Comparison of ENCODE assay signal across 9 mouse cellular contexts in the genomic region with DNA sequence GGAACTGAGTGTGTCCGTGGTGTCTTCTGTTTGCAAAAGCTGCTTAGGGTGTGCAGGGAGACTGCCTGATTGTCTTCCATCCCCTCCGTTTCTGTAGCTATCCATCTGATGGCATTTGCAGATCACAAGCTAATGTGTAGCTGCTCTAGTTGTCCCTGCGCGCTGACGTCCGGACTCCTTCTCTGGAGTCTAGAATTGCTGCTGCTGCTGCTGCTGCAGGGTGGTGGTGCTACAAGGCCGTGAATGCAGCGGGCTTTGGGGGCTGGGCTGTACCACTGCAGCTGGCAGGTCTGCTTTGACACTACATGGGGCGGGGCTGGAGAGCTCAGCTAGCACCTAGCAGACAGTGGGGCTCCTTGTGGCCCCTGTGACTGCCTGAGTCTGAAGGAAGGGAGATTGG. TPM values are rescaled to one million over a fixed set of nuclear protein-coding genes. Genes with fewer than 3 reads are reported as not detected.
DNase-seq lines count a peak whose midpoint lies in the region; ATAC-seq and TF ChIP-seq lines count a peak whose summit lies in the region.
"Had no signal": no experiment of that assay in that cellular context is flagged by ENCODE, and none has a peak within 500 bp of the region (broad histone marks: within the 10 kb centered on the region; RNA-seq: fewer than 3 reads in every experiment).

No protein-coding gene starts in this region.

- WGBS in lung, embryonic 14.5 days: 1% methylated on average over 9 of the region's 9 CpGs
- WGBS in forebrain, embryonic 15.5 days: 2% methylated on average over 9 of the region's 9 CpGs
- WGBS in neural tube, embryonic 12.5 days: 2% methylated on average over 9 of the region's 9 CpGs

- ATAC-seq in lung, embryonic 14.5 days (ENCODE audit: insufficient read depth): no peak
- ATAC-seq in forebrain, embryonic 15.5 days (replicated peaks): peak; percentile 75
- ATAC-seq in neural tube, embryonic 12.5 days (ENCODE audit: low FRiP score, low read depth): peak; percentile 49

- no peak overlapping the region for H3K9ac ChIP-seq in lung, embryonic 14.5 days
- H3K9ac ChIP-seq in forebrain, embryonic 15.5 days (replicated peaks): peak overlapping the region; percentile 40
- H3K9ac ChIP-seq in neural tube, embryonic 12.5 days: no peak overlapping the region
- H3K9ac ChIP-seq: liver, embryonic 15.5 days had no signal

- H3K36me3 ChIP-seq in lung, embryonic 14.5 days (ENCODE audit: insufficient read depth): no peaks in the 10 kb centered on the region
- no peaks in the 10 kb centered on the region for H3K36me3 ChIP-seq in forebrain, embryonic 15.5 days
- no peaks in the 10 kb centered on the region for H3K36me3 ChIP-seq in neural tube, embryonic 12.5 days
- H3K36me3 ChIP-seq: liver, embryonic 15.5 days had no signal

- H3K27ac ChIP-seq in lung, embryonic 14.5 days (ENCODE audit: low read depth): no peak overlapping the region
- H3K27ac ChIP-seq in forebrain, embryonic 15.5 days (replicated peaks): peak overlapping the region; percentile 95
- H3K27ac ChIP-seq in neural tube, embryonic 12.5 days: no peak overlapping the region
- H3K27ac ChIP-seq: liver, embryonic 15.5 days had no signal

- H3K4me1 ChIP-seq in lung, embryonic 14.5 days (ENCODE audit: insufficient read depth): no peaks in the 10 kb centered on the region
- peaks cover 24% of the 10 kb centered on the region for H3K4me1 ChIP-seq in forebrain, embryonic 15.5 days
- peaks cover 18% of the 10 kb centered on the region for H3K4me1 ChIP-seq in neural tube, embryonic 12.5 days
- H3K4me1 ChIP-seq: liver, embryonic 15.5 days had no signal

- no peak overlapping the region for H3K4me2 ChIP-seq in lung, embryonic 14.5 days
- H3K4me2 ChIP-seq in forebrain, embryonic 15.5 days (replicated peaks): peak overlapping the region; percentile 71
- H3K4me2 ChIP-seq in neural tube, embryonic 12.5 days (replicated peaks): peak overlapping the region; percentile 79
- H3K4me2 ChIP-seq: liver, embryonic 15.5 days had no signal

- DNase-seq in lung, embryonic 14.5 days: peak; percentile 60
- no peak for DNase-seq in lung, postnatal 4 days
- DNase-seq in layer of hippocampus, postnatal 36 days: peak; percentile 80 to 81
- no peak for DNase-seq in urinary bladder, postnatal 4 days (ENCODE audit: low spot score in 2 of 2)
- no peak for DNase-seq in gastrocnemius, postnatal 36 days
- DNase-seq in thymus, postnatal 14 days: no peak

- peak; percentile 30; the same call in 1 of the 2 replicates for TF ChIP-seq CTCF in lung, embryonic 14.5 days (IDR thresholded peaks at IDR 0.05; ENCODE audit: low read depth)

- H3K27me3 ChIP-seq in lung, embryonic 14.5 days (ENCODE audit: insufficient read depth, low read length): peaks cover 32% of the 10 kb centered on the region
- no peaks in the 10 kb centered on the region for H3K27me3 ChIP-seq in forebrain, embryonic 15.5 days
- peaks cover 25% of the 10 kb centered on the region for H3K27me3 ChIP-seq in neural tube, embryonic 12.5 days (replicated peaks)

- H3K9me3 ChIP-seq in lung, embryonic 14.5 days (ENCODE audit: low read depth, low read length): no peaks in the 10 kb centered on the region
- H3K9me3 ChIP-seq in forebrain, embryonic 15.5 days: no peaks in the 10 kb centered on the region
- no peaks in the 10 kb centered on the region for H3K9me3 ChIP-seq in neural tube, embryonic 12.5 days
- H3K9me3 ChIP-seq: liver, embryonic 15.5 days had no signal

- H3K4me3 ChIP-seq in lung, embryonic 14.5 days (ENCODE audit: low read depth, low read length): no peak overlapping the region
- peak overlapping the region; percentile 74 for H3K4me3 ChIP-seq in forebrain, embryonic 15.5 days
- H3K4me3 ChIP-seq in neural tube, embryonic 12.5 days: peak overlapping the region; percentile 63
- H3K4me3 ChIP-seq: liver, embryonic 15.5 days had no signal

- intact Hi-C loops in gastrocnemius, postnatal 36 days (cut with DNase I): no loop called here

RNA-seq across cellular contexts. Expression of gene Lrfn5, which starts 3.2 kb away (rescaled TPM):
- 0.71 and 0.99 TPM in 2 replicates for polyA plus RNA-seq in lung, embryonic 14.5 days (2014; fragmentation: Nextera tagmentation; extraction: Ambion mirVana)
- polyA plus RNA-seq in forebrain, embryonic 15.5 days (2015; fragmentation: Nextera tagmentation; extraction: Ambion mirVana): 55.8 and 60.9 TPM in 2 replicates
- total RNA-seq in layer of hippocampus, postnatal 36 days (2021): 100 to 1,000 TPM; 105 to 107 TPM
- 19.0 and 20.1 TPM in 2 replicates for polyA plus RNA-seq in neural tube, embryonic 12.5 days (2016; fragmentation: Nextera tagmentation; extraction: Ambion mirVana)
- not detected for total RNA-seq in gastrocnemius, postnatal 36 days (2021)

Comparison
In these comparisons a context has a peak if more than half of its experiments do, and no peak if none do; other contexts are left out.
1. DNase-seq: peak in lung, embryonic 14.5 days (single experiment) and layer of hippocampus, postnatal 36 days (2 of 2); none in lung, postnatal 4 days (0 of 2), urinary bladder, postnatal 4 days (0 of 2), gastrocnemius, postnatal 36 days (0 of 2) and thymus, postnatal 14 days (single experiment).
2. RNA of gene Lrfn5, which starts 3.2 kb away (polyA plus RNA-seq): 55.8 to 60.9 TPM in forebrain, embryonic 15.5 days and 19.0 to 20.1 TPM in neural tube, embryonic 12.5 days; 0.71 to 0.99 TPM in lung, embryonic 14.5 days; every median in the first group is over 10 times any median in the second.